Mouse (Mus musculus): ENCODE data around the gene Pknox2. TPM values are rescaled to one million over a fixed set of nuclear protein-coding genes. Genes with fewer than 3 reads are reported as not detected.

Pknox2 gene
- 0.18 TPM for polyA plus RNA-seq (2017; shearing (Covaris generic))

DNA sequence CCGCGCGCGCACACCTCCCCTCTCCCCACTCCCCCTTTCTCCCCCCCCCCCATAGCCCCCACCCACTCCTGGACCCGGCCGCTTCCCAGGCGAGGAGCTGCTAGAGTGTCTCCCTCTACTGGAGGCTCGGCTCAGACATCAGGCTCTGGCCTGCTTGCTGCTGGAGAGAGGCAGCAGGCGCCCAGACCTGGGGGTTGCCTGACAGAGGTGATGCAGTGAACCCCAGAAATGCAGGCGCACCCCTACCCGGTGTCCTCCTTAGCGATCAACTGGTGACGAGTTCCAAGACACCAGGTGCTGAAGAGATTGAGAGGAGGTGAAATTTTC is at the start of gene Pknox2:
Gene Pknox2 (minus strand): TSS at position 49 of the 327 bp plus-strand sequence.

Other genes with a start within 250 kb of the Pknox2 start
- gene Tmem218, start 60.8 kb upstream of the Pknox2 start, polyA plus RNA-seq (2017; shearing (Covaris generic)) = 2.3 TPM
- gene Slc37a2, start 108.3 kb upstream of the Pknox2 start, polyA plus RNA-seq (2017; shearing (Covaris generic)) = 2.2 TPM
- gene Ccdc15, start 201.0 kb upstream of the Pknox2 start, polyA plus RNA-seq (2017; shearing (Covaris generic)) = 7.4 TPM
- gene Hepacam, start 219.9 kb upstream of the Pknox2 start, polyA plus RNA-seq (2017; shearing (Covaris generic)) = not detected